Mouse (Mus musculus): ENCODE results near the gene Slc22a7.

The Slc22a7 gene

GRCm38 (mm10) chr17:46436672-46437366, 1.4 kb downstream of the Slc22a7 start:
- DNase-seq (ENCODE audit: low read depth, low spot score), result peak; percentile 45

- DNase-seq (ENCODE audit: low read depth, low spot score), result no peak
These were observed 4.6 kb downstream of the Slc22a7 start for GRCm38 (mm10) chr17:46433627-46434026.

- no peak for DNase-seq (ENCODE audit: low read depth, low spot score)
These were observed 9.4 kb downstream of the Slc22a7 start, which contains the start of gene Crip3 for GRCm38 (mm10) chr17:46428761-46429414. TSS of gene Crip3 (plus strand) at chr17:46428926.

- DNase-seq (ENCODE audit: low read depth, low spot score), result no peak
These were observed 11.8 kb downstream of the Slc22a7 start for GRCm38 (mm10) chr17:46426496-46426895.

GRCm38 (mm10) chr17:46419717-46420116, 18.5 kb downstream of the Slc22a7 start:
- no peak for DNase-seq (ENCODE audit: low read depth, low spot score)

GRCm38 (mm10) chr17:46418628-46419027, 19.6 kb downstream of the Slc22a7 start:
- DNase-seq (ENCODE audit: low read depth, low spot score), result no peak

GRCm38 (mm10) chr17:46408478-46408877, 29.8 kb downstream of the Slc22a7 start:
- peak; percentile 37 for DNase-seq (ENCODE audit: low read depth, low spot score)

- no peak for DNase-seq (ENCODE audit: low read depth, low spot score)
These were observed 43.6 kb downstream of the Slc22a7 start for GRCm38 (mm10) chr17:46394631-46395030.

- peak; percentile 78 for DNase-seq (ENCODE audit: low read depth, low spot score)
These were observed 45.2 kb downstream of the Slc22a7 start for GRCm38 (mm10) chr17:46393012-46393411.

GRCm38 (mm10) chr17:46388200-46388599, 50.1 kb downstream of the Slc22a7 start:
- peak; percentile 45 for DNase-seq (ENCODE audit: low read depth, low spot score)

GRCm38 (mm10) chr17:46384061-46384801, 54.0 kb downstream of the Slc22a7 start:
- peak; percentile 44 for DNase-seq (ENCODE audit: low read depth, low spot score)

- DNase-seq (ENCODE audit: low read depth, low spot score), result peak; percentile 96
These were observed 54.8 kb downstream of the Slc22a7 start, which contains the start of gene Zfp318 for GRCm38 (mm10) chr17:46383294-46384060. TSS of gene Zfp318 (plus strand) at chr17:46383731.
